Mouse (Mus musculus) adrenal gland, postnatal 36 days (tissue): ENCODE measurements around the gene Cbll1. TPM values are rescaled to one million over a fixed set of nuclear protein-coding genes. Genes with fewer than 3 reads are reported as not detected.

ENCODE experiments used
- DNase-seq, 2 experiments: peaks; one replicate each; pipeline ENCODE4 v3.0.0; 2021; ENCODE audit warnings: mixed read lengths in 1 of 2
- long read RNA-seq, 2 experiments: library from polyadenylated mRNA; stranded (forward); transcript quantifications; one replicate each; pipeline ENCODE4 v2.0.0; 2021; ENCODE audit warnings: borderline sequencing depth in 2 of 2
- total RNA-seq, 2 experiments: library from RNA; stranded (reverse); gene quantifications; 2 replicates each; pipeline ENCODE4 v1.2.3; 2021

The Cbll1 gene
- 10 to 100 TPM; 16.9 to 20.7 TPM for total RNA-seq
- long read RNA-seq, experiment 1, partial matches to known transcripts: 1 of 2 reads
- long read RNA-seq, experiment 1, other reads (novel, unspliced or antisense): 1 of 2 reads
- long read RNA-seq, experiment 2, partial matches to known transcripts: 1 of 4 reads
- long read RNA-seq, experiment 2, other reads (novel, unspliced or antisense): 3 of 4 reads

GRCm38 (mm10) chr12:31499314-31500131 is at the start of gene Cbll1:
Cbll1 (minus strand) TSS chr12:31499616.
- DNase-seq: peak; percentile 98

- no peak for DNase-seq
Observed at GRCm38 (mm10) chr12:31546061-31546460, 46.6 kb upstream of the Cbll1 start.

GRCm38 (mm10) chr12:31545219-31545618 is 45.8 kb upstream of the Cbll1 start:
- no peak for DNase-seq

- DNase-seq: no peak
Observed at GRCm38 (mm10) chr12:31541541-31541940, 42.1 kb upstream of the Cbll1 start.

GRCm38 (mm10) chr12:31539783-31540182 is 40.4 kb upstream of the Cbll1 start:
- no peak for DNase-seq

GRCm38 (mm10) chr12:31537515-31538230 is 38.3 kb upstream of the Cbll1 start:
- no peak for DNase-seq

- DNase-seq: no peak
Observed at GRCm38 (mm10) chr12:31534060-31534843, 34.8 kb upstream of the Cbll1 start.

GRCm38 (mm10) chr12:31533218-31533908 is 33.9 kb upstream of the Cbll1 start:
- DNase-seq: no peak

- no peak for DNase-seq
Observed at GRCm38 (mm10) chr12:31532054-31532453, 32.6 kb upstream of the Cbll1 start.

- no peak for DNase-seq
Observed at GRCm38 (mm10) chr12:31527407-31527806, 28.0 kb upstream of the Cbll1 start.

GRCm38 (mm10) chr12:31521371-31521770 is 22.0 kb upstream of the Cbll1 start:
- DNase-seq: no peak

- DNase-seq: no peak
Observed at GRCm38 (mm10) chr12:31520119-31520518, 20.7 kb upstream of the Cbll1 start.

GRCm38 (mm10) chr12:31513724-31514503 is 14.5 kb upstream of the Cbll1 start:
- DNase-seq: no peak

GRCm38 (mm10) chr12:31512634-31513411 is 13.4 kb upstream of the Cbll1 start:
- no peak for DNase-seq

GRCm38 (mm10) chr12:31511218-31511617 is 11.8 kb upstream of the Cbll1 start:
- DNase-seq: no peak

GRCm38 (mm10) chr12:31508496-31508895 is 9.1 kb upstream of the Cbll1 start:
- DNase-seq: no peak

- peak; percentile 2 to 37 for DNase-seq
Observed at GRCm38 (mm10) chr12:31507718-31508364, 8.4 kb upstream of the Cbll1 start.

- no peak for DNase-seq
Observed at GRCm38 (mm10) chr12:31503211-31503610, 3.8 kb upstream of the Cbll1 start.

- no peak for DNase-seq
Observed at GRCm38 (mm10) chr12:31501266-31501665, 1.9 kb upstream of the Cbll1 start.
